Mouse (Mus musculus) liver, embryonic 11.5 days (tissue): ENCODE measurements around the gene Prr12. TPM values are rescaled to one million over a fixed set of nuclear protein-coding genes. Genes with fewer than 3 reads are reported as not detected.
"Not testable (repeated sequence)": the region's sequence is repeated elsewhere in the genome, so short reads cannot be mapped to it uniquely, and the experiment has no call there.

Source experiments
- ATAC-seq: fragments of 200-750 bp; cut with Nextera tagmentation; replicated peaks from 2 replicates; pipeline ENCODE4 v1.8.0; 2017; ENCODE audit warnings: moderate number of reproducible peaks, mild to moderate bottlenecking, moderate TSS enrichment, moderate library complexity; ENCODE audit not compliant: low FRiP score
- DNase-seq: peaks from one replicate; pipeline ENCODE4 v3.0.0-alpha.2; 2017; ENCODE audit warnings: low spot score
- H3K27ac ChIP-seq: fragments of 300-500 bp; sonication (generic); 2 replicates; pipeline ENCODE4 v1.5.1; 2014; ENCODE audit warnings: mild to moderate bottlenecking, low read depth, low read length, control low read depth
- H3K27me3 ChIP-seq: fragments of 300-500 bp; sonication (generic); replicated peaks from 2 replicates; pipeline ENCODE4 v1.6.1; 2014; ENCODE audit warnings: low read length, mixed read lengths; ENCODE audit not compliant: control insufficient read depth, insufficient read depth
- H3K36me3 ChIP-seq: fragments of 300-500 bp; sonication (generic); 2 replicates; pipeline ENCODE4 v1.6.1; 2014; ENCODE audit warnings: mild to moderate bottlenecking, low read length, moderate library complexity, mixed read lengths; ENCODE audit not compliant: control insufficient read depth, insufficient read depth
- H3K4me1 ChIP-seq: fragments of 300-500 bp; sonication (generic); replicated peaks from 2 replicates; pipeline ENCODE4 v1.6.1; 2014; ENCODE audit warnings: low read length, mixed read lengths; ENCODE audit not compliant: control insufficient read depth, insufficient read depth
- H3K4me2 ChIP-seq: fragments of 300-500 bp; sonication (generic); 2 replicates; pipeline ENCODE4 v1.6.1; 2014; ENCODE audit warnings: mild to moderate bottlenecking, control low read depth, moderate library complexity
- H3K4me3 ChIP-seq: fragments of 300-500 bp; sonication (generic); 2 replicates; pipeline ENCODE4 v1.5.1; 2014; ENCODE audit warnings: low read depth, low read length, control low read depth
- H3K9ac ChIP-seq: fragments of 300-500 bp; sonication (generic); 2 replicates; pipeline ENCODE4 v1.6.1; 2014; ENCODE audit warnings: low read depth, low read length, control low read depth
- H3K9me3 ChIP-seq: fragments of 300-500 bp; sonication (generic); 2 replicates; pipeline ENCODE4 v1.6.1; 2016; ENCODE audit warnings: low read length, inconsistent platforms, mixed read lengths; ENCODE audit not compliant: control insufficient read depth
- WGBS: fragments of 180-500 bp; shearing (Covaris S2); extraction: QIAGEN DNeasy Blood & Tissue Kit; methylation state at CpG from one replicate; pipeline ENCODE4 v1.1.7; 2014; 5-methylcytosine and 5-hydroxymethylcytosine counted together
- polyA plus RNA-seq: library from polyadenylated mRNA; unstranded; fragments of >200 nt; fragmentation: Nextera tagmentation; extraction: Ambion mirVana; gene quantifications from 2 replicates; pipeline ENCODE4 v1.2.1, GENCODE M21; 2014

Prr12 gene
- polyA plus RNA-seq, result 7.3 and 8.7 TPM in 2 replicates

- peak within 1 kb of the TSS; percentile 91 for H3K9ac ChIP-seq
- H3K27ac ChIP-seq, result peak within 1 kb of the TSS; percentile 99
- no peaks in the 10 kb centered on the region for H3K9me3 ChIP-seq
- WGBS, result 0% methylated on average over 14 of the region's 18 CpGs
- no peak for ATAC-seq
- peak within 1 kb of the TSS; percentile 100 for H3K4me2 ChIP-seq
- H3K36me3 ChIP-seq, result peaks cover 26% of the 10 kb centered on the region
- peaks cover 15% of the 10 kb centered on the region for H3K4me1 ChIP-seq
- H3K27me3 ChIP-seq, result no peaks in the 10 kb centered on the region
- peak within 1 kb of the TSS; percentile 72 for H3K4me3 ChIP-seq
- no peak for DNase-seq
Measured at GRCm38 (mm10) chr7:45052862-45053116, at the start of gene Prr12. Gene Prr12, minus strand, starts transcription at chr7:45052881.

GRCm38 (mm10) chr7:45102441-45102840, 49.8 kb upstream of the Prr12 start:
- no peaks in the 10 kb centered on the region for H3K27me3 ChIP-seq
- no peaks in the 10 kb centered on the region for H3K36me3 ChIP-seq
- peaks cover 6% of the 10 kb centered on the region for H3K4me1 ChIP-seq
- 63% methylated on average over 11 of the region's 11 CpGs for WGBS
- ATAC-seq, result no peak
- no peak for DNase-seq
- H3K4me2 ChIP-seq, result peak overlapping the region; percentile 57
- H3K9me3 ChIP-seq, result no peaks in the 10 kb centered on the region
- H3K4me3 ChIP-seq, result 0 out of 2 replicates have a peak overlapping the region, but pooled peaks have one; percentile 5
- H3K27ac ChIP-seq, result no peak overlapping the region
- H3K9ac ChIP-seq, result peak overlapping the region; percentile 31

GRCm38 (mm10) chr7:45100046-45100445, 47.4 kb upstream of the Prr12 start:
- Histone ChIP-seq H3K27me3 (no peaks in the 10 kb centered on the region), H3K4me1 (peaks cover 6% of the 10 kb centered on the region), H3K4me2 (no peak overlapping the region), H3K9ac (no peak overlapping the region), H3K27ac (no peak overlapping the region), H3K36me3 (no peaks in the 10 kb centered on the region), H3K9me3 (no peaks in the 10 kb centered on the region), H3K4me3 (no peak overlapping the region)
- 85% methylated on average over 6 of the region's 6 CpGs for WGBS
- DNase-seq (no peak), ATAC-seq (no peak)

DNA sequence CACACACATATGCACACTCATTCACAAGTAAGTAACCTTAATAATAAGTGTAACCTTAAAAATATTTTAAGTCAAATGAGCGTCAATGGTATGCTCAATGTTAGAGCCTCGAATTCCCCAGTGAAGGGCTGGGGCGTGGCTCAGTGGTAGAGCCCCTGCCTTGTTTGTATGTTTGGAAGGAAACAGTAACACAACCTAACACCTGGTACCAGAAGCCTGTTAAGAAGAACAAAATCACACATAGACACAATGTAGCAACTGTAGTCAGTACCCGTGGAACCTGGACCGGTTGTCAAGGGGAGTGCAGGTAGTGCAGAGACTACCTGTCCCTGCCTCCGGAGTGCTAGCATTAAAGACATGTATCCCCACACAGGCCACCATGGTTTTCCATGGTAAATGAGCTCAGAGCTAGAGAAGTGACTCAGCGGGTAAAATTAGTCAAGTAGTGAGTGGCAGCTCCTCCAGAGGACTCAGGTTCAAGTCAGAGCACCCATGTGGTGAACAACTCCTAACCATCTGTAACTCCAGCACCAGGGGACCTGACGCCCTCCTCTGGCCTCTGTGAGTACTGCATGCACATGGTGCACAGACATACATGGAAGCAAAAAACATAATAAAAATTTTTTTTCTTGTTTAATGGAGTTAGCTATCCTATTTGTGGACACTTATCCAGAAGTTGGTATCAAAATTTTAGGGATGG, 46.0 kb upstream of the Prr12 start:
- Histone ChIP-seq H3K4me3 (no peak overlapping the region), H3K27me3 (no peaks in the 10 kb centered on the region), H3K36me3 (no peaks in the 10 kb centered on the region), H3K9me3 (no peaks in the 10 kb centered on the region), H3K27ac (no peak overlapping the region), H3K9ac (no peak overlapping the region), H3K4me2 (no peak overlapping the region), H3K4me1 (no peaks in the 10 kb centered on the region; the same call in none of the 2 replicates)
- DNase-seq (no peak), ATAC-seq (no peak)
- 84% methylated on average over 8 of the region's 8 CpGs for WGBS

DNA sequence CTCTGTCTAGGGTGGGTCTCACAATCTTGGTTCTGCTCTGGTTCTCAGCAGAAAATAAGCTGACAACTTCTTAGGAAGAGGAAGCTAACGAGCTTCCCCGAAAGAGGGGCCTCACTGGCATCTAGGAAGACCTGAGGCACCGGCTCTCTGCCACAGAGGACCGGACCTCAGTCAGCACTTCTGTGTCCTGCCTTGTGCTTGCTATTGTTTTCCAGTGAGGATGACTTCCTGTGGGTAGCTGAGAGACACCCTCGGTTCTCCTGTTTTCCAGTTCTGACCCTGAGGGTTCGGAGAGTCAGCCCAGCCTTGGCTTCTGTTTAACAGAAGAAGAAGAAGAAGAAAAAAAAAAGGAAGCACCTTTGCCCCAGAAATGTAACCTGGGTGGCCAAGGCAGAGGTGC, 44.8 kb upstream of the Prr12 start:
- H3K27ac ChIP-seq, result peak overlapping the region; percentile 30; the same call in 1 of the 2 replicates
- DNase-seq, result no peak
- H3K4me2 ChIP-seq, result no peak overlapping the region
- H3K36me3 ChIP-seq, result no peaks in the 10 kb centered on the region
- 36% methylated on average over 6 of the region's 6 CpGs for WGBS
- ATAC-seq, result no peak
- no peaks in the 10 kb centered on the region for H3K9me3 ChIP-seq
- 0 out of 2 replicates have a peak overlapping the region, but pooled peaks have one; percentile 37 for H3K9ac ChIP-seq
- peaks cover 7% of the 10 kb centered on the region for H3K4me1 ChIP-seq
- no peak overlapping the region for H3K4me3 ChIP-seq
- H3K27me3 ChIP-seq, result no peaks in the 10 kb centered on the region

- 87% methylated on average over 14 of the region's 14 CpGs for WGBS
- H3K36me3 ChIP-seq, H3K4me2 ChIP-seq, H3K9ac ChIP-seq, ATAC-seq, H3K27ac ChIP-seq, H3K4me3 ChIP-seq, DNase-seq, H3K9me3 ChIP-seq, H3K27me3 ChIP-seq: not testable (repeated sequence)
- peaks cover 14% of the 10 kb centered on the region for H3K4me1 ChIP-seq
Measured at GRCm38 (mm10) chr7:45095965-45096364, 43.3 kb upstream of the Prr12 start.

DNA sequence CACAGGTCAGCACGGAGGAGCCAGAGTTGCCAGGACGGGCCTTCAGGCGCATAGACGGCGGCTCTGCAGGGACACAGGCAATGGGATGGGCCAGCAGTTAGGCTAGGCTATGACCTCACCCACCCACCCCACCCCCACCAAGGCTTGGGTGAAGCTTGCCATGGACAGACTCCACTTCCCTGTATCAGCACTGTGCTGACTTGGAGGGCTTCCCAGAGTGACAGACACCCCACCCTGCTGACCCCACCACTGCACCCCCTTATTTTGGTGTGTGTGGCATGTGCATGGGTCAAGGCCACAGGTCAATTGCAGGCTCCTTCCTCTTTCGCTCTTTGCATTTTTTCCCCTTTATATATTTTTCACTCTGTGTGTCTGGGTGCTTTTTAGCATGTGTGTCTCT, 42.7 kb upstream of the Prr12 start:
- Histone ChIP-seq H3K4me3 (no peak overlapping the region), H3K9ac (no peak overlapping the region), H3K27me3 (no peaks in the 10 kb centered on the region), H3K27ac (no peak overlapping the region), H3K4me1 (peaks cover 20% of the 10 kb centered on the region), H3K36me3 (no peaks in the 10 kb centered on the region), H3K9me3 (no peaks in the 10 kb centered on the region), H3K4me2 (no peak overlapping the region)
- no peak for DNase-seq
- ATAC-seq, result no peak
- WGBS, result 58% methylated on average over 6 of the region's 6 CpGs

DNA sequence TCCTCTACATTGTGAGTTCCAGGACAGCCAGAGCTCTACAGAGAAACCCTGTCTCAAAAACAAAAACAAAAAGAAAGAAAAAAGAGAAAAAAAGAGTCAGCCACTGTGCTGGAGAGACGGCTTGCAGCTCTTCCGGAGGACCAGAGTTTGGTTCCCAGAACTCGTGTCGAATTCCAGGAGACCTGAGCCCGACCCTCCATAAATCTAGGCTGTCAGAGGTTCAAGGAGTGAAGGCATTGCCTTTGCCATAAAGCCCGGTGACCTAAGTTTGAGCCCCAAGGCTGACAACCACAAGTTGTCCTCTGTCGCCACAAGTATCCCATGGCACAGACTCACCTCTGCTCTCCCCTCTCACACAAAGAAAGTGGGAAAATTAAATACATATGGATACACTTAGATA, 41.4 kb upstream of the Prr12 start:
- 59% methylated on average over 7 of the region's 7 CpGs for WGBS

GRCm38 (mm10) chr7:45093516-45093905, 40.8 kb upstream of the Prr12 start:
- no peaks in the 10 kb centered on the region for H3K9me3 ChIP-seq
- peaks cover 23% of the 10 kb centered on the region for H3K4me1 ChIP-seq
- H3K27me3 ChIP-seq, result no peaks in the 10 kb centered on the region
- 0 out of 2 replicates have a peak overlapping the region, but pooled peaks have one; percentile 37 for H3K9ac ChIP-seq
- H3K36me3 ChIP-seq, result no peaks in the 10 kb centered on the region
- 24% methylated on average over 18 of the region's 18 CpGs for WGBS
- peak; percentile 52 for DNase-seq
- peak overlapping the region; percentile 63; the same call in 1 of the 2 replicates for H3K27ac ChIP-seq
- H3K4me3 ChIP-seq, result 0 out of 2 replicates have a peak overlapping the region, but pooled peaks have one; percentile 14
- H3K4me2 ChIP-seq, result peak overlapping the region; percentile 70
- ATAC-seq, result no peak

More for the DNA sequence above, 41.4 kb upstream of the Prr12 start:
- no peaks in the 10 kb centered on the region for H3K36me3 ChIP-seq
- H3K9me3 ChIP-seq, result no peaks in the 10 kb centered on the region
- no peaks in the 10 kb centered on the region for H3K27me3 ChIP-seq
- no peak for ATAC-seq
- no peak overlapping the region for H3K9ac ChIP-seq
- DNase-seq, result no peak
- H3K4me1 ChIP-seq, result peaks cover 23% of the 10 kb centered on the region
- H3K27ac ChIP-seq, result no peak overlapping the region
- H3K4me3 ChIP-seq, result no peak overlapping the region
- H3K4me2 ChIP-seq, result no peak overlapping the region
